Mouse (Mus musculus): Measurements from ENCODE around the gene Slc25a36.

Slc25a36 gene

DNA sequence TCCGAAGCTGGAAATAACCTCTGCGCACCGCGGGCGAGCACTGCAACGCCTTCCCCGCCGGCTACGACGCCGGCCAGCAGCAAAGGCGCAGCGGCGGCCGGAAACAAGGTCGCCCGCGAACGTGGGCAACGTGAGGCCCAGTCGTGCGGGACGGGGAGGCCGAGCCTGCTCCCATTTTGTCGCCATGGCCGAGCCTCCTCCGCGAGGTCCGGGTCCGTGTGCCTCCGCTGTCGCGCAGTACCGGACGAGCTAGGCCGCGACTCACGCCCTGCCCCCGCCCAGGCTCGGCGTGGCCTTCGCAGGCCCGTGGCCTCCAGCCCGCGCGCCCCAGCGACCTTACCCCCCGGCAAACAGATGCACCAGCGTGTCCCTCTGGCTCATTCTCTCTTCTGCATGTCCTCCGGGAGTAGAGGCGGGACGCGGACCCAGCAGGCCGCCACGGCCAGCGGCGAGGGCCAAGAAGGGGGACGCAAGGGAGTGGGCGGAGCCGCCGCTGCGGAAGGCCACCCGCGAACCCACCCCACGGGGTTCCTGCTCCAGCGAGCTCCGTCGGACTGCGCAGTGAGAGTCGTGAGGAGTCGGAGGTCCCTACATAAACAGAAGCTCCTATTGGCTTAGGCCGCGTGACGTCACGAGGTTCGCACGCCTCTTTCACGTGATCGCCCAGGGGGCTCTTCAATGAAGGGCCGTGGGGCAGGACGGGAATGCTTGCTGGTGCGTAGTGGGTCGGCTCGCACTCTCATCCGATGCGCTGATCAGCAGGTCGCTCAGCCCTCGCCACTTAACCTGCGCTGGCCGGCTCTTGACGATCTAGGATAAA, at the start of gene Slc25a36:
Slc25a36 (minus strand) TSS at position 587 of the 820 bp plus-strand sequence.
- peak; percentile 97 for DNase-seq (ENCODE audit: low spot score)

DNA sequence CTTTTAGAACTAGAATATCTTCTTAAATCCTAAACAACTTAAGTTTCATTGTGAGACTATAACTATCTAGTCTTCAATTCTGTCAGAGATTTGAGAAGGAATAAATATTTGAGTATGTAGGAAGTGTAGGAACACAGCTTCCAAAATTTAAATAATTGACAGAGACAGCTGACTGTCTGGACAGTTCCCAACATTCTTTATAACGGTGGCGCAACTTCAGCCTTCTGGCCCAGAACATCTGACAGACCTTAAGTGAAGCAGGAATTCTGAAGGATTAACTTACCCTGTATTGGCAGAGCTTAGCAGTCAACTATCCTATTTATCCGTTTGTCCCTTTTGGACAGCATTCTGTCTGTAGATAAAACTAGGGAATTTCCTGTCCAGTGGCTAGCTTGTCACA, 47.5 kb upstream of the Slc25a36 start:
- no peak for DNase-seq (ENCODE audit: low spot score)

DNA sequence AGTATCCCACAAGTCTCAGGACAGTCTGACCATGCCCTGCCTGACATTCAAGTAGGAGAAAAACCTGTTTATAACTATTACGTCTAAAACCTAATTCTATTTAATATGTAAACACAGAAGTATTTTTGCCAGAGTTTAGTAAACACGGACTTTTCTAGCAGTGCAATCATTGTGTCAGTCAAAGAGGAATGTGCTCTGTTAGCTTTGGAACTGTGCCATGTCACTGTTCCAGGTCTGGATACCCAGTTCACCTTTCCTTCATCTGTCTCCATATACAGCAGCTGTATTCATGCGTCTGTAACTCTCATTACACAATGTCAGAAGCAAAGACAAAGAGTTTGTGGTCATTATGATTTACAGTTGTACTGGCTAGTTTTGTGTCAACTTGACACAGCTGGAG, 45.0 kb upstream of the Slc25a36 start:
- no peak for DNase-seq (ENCODE audit: low spot score)

DNA sequence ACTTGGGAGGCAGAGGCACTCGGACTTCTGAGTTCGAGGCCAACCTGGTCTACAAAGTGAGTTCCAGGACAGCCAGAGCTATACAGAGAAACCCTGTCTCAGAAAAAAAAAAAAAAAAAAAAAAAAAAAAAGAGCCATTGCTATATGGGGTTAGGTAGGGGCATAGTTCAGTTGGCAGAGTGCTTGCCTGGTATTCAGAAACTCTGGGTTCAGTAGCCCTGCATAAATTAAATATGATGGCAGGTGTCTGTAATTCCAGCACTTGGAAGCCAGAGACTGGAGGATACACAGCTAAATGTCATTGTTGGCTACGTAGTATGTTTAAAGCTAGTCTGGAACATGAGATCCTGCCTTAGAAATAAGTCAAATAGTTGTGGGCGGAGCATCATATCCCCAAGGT, 44.0 kb upstream of the Slc25a36 start:
- no peak for DNase-seq (ENCODE audit: low spot score)

DNA sequence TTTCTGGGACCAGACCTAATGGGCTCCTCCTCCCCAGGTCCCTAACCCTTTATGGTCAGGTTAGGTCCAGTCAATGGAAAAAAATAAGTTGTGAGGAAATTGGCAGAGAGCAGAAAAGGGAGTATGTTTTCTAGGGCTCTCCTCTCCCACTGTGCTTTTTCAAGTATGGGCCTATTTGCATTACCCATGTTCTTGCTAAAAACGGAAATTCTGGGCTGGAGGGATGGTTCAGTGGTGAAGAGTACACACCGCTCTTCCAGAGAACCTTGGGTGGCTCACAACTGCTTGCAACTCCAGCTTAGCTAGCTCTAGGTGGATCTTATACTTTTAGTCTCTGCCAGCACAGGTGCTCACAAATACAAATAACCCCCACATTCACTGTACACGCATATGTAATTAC, 42.0 kb upstream of the Slc25a36 start:
- no peak for DNase-seq (ENCODE audit: low spot score)

DNA sequence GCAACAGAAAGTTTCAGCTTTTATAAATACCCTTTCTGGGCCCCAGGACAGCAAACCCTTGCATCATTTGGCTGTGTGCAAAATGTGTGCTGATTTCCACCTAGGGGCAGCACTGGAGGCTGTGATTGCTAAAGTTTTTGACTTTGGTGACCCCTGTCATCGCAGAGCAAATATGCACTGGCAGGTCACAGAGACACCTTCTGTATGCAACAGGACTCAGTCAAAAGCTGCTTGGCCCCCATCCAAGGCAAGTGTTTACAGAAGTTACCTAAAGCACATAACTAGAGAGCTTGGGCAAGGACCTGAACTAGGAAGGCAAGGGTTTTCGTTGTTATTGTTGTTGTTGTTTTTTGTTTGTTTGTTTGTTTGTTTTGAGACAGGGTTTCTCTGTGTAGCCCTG, 36.3 kb upstream of the Slc25a36 start:
- no peak for DNase-seq (ENCODE audit: low spot score)

DNA sequence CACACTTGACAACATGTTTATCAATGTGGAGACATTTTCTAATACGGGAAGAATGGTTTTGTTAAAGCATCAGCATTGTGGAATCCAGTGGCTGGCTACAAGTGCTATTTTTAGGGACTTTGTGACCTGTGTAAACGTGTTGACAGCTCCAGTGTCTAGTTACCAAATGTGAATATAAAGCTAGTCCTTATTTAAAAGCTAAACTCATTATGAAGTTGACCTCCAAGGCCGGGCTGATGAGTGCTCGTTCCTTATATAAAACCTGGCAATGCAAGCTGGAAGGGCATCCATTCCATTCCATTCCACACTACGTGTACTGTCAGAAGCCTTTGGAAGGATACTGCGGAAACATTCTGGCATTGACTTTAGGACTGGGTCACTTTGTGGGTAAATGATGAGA, 34.4 kb upstream of the Slc25a36 start:
- DNase-seq (ENCODE audit: low spot score), result no peak

DNA sequence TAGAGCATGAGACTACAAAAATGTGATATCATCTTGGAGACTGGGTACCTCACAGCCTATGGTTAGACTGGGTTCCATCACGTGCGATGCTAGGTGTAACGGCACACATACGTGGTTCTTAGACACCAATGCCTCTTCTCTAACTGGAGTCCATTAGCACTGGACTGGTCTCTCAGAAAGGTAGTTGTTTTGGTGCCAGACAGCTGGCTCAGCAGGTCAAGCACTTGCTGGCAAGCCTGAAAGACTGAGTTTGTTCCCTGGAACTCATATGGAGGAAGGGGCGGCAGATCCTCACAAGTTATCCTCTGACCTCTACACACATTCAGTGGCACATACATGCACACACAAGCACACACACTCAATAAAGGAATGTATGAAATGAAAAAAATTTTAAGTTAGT, 32.5 kb upstream of the Slc25a36 start:
- DNase-seq (ENCODE audit: low spot score), result no peak

DNA sequence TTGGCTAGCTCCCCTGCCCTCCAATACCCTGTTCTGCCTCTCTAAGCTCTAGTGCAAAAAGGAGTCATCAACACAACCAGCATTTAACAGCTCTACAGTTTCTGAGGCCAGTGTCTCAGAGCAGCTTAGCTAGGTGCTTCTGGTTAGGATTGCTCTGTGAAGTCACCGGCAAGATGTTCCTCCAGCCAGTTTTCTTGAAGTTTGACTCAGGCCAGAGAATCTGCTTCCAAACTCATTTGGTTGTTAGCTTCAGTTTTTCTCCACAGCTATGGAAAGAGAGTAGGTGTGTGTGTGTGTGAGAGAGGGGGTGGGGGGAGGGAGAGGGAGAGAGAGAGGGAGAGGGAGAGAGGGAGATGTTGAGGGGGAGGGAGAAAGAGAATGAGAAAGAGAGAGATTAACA, 31.6 kb upstream of the Slc25a36 start:
- DNase-seq (ENCODE audit: low spot score), result no peak

DNA sequence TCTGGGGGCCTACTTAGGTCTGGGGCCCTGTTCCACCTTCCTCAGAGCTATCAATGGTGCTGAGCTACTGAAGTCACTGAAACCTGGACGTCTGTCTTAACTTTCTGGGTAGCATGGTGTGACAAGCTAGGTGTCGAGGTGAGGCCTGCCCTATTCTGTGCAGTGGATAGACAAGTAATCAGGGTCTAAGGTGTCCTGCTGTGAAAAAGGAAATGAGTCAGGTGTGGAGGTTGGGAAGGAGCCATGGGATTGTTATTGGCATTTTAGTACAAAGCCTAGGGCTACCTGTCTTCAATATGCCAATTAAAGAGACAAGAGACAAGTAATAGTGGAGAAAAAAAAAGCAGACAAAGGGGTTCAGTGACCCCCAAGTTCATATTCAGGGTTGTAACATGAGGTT, 30.8 kb upstream of the Slc25a36 start:
- DNase-seq (ENCODE audit: low spot score), result no peak

DNA sequence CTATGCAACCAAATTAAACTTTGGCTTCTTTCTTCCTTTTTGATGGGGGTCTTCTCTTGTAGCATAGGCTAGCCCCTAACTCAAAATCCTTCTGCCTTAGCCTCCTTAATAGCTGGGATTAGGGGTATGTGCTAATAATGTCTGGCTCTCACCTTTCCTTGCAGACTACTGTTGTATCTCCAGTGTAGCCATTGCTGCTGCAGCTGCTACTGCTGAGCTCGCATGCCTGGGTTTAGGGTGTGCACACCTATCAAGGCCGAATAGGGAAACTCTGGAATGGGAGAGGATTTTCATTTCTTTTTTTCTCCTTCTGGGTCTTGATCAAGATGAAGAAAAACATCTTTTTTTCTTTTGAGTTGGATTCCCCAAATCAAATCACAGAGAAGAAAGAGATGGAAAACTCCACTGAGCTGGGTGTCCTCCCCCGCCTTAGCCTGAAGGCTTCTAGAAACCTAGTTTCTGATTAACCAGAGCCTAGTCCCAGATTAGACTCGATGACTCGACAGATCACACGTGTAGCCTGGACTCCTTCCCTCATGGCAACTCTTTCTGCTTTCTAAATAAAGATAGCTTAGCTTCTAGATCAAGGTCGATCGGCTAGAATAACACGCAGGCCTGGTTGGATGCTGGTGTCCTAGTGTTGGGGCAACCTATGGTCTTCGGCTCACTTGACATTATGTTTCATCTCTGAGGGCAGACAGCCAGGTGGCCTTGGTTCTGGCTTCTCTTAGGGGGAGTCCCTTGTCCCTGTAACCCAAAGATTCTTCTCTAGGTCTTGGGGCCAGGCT, 29.4 kb upstream of the Slc25a36 start:
- DNase-seq (ENCODE audit: low spot score), result no peak

DNA sequence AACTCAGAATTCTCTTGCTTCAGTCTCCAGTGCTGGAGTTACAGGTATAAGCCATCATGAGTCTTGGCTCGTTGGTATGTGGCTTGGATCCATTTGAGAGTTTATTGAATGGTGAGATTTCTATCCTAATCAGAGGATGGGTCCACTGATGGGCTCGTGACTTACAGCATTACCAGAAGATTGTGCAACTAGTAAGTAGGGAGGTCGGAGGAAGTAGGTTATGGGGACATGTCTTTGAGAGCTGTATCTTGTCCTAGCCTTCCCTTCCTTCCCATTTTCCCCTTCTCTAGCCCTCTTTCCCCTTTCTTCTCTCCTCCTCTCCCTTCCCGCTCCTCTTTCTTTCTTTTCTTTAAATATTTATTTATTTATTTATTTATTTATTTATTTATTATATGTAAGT, 26.7 kb upstream of the Slc25a36 start:
- DNase-seq (ENCODE audit: low spot score), result no peak

DNA sequence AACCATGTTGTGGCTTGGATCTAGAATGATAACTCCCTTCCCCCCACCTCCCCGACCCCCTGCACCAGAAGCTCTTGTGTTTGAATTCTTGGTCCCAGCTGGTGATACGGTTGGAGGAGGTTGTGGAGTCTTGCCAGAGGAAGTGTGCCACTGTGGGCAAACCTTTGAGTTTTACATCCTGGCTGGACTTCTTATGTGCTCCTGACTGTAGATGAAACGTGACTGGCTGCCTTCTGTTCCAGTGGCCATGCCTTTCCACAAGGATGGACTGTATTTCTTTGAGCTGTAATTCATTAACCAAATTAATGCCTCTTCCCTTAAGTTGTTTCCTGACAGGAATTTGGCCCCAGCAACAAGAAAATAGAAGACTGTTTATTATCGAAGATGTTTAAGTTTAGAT, 26.2 kb upstream of the Slc25a36 start:
- DNase-seq (ENCODE audit: low spot score), result no peak

DNA sequence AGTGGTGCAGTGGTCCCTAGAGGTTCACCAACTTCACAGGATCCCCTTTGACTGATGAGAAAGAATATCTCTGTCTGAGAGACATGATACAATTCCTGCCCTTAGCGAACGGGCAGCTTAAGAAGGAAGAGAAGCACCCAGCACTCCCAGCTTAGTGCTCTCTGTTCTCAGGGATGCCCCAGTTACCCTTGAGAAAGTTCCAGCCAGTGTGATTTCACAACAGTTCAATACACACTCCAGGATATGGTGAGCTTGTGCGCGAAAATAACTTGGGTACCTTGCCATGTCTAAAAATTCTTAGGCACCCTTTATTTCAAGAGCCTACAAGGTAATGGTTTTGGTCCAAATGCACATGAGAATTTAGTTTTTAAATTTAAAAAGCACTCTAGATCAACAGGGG, 24.9 kb upstream of the Slc25a36 start:
- DNase-seq (ENCODE audit: low spot score), result no peak

DNA sequence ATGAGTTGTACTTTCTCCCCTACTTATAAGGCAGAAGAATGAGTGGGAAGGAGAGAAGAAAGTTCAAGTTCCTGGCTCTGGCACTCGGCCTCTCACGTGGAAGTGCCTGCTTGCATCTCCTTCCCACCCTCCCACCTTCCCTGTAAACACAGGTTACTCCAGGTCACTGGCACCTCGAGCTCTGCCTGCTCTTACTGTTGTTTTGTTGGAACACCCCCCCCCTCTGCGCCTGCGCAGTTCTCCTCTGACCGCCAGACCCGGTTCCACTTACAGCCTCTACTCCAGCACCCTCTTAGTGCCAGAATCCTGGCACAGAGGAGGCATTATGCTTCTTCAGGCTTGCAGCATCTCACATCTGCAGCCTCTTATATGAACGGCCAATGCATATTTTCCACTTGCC, 22.2 kb upstream of the Slc25a36 start:
- no peak for DNase-seq (ENCODE audit: low spot score)

DNA sequence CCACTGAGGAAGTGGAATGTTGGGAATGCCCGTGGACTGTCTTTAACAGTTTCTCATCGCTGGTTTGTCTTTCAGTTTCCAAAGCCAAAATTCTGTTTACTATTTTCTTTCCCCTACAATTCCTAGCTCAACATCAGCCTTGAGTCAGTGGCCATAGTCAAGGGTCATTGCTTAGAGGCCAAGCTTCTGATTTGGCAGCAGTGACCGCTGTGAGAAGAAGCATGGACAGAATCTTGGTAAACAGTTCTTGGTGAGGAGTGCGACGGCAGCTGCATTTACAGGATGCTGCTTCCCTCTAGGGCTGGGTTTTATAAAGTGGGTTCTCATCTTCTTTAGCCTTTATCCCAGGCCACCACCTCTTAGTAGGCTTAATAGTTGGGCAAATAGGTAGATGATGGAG, 19.0 kb upstream of the Slc25a36 start:
- no peak for DNase-seq (ENCODE audit: low spot score)

DNA sequence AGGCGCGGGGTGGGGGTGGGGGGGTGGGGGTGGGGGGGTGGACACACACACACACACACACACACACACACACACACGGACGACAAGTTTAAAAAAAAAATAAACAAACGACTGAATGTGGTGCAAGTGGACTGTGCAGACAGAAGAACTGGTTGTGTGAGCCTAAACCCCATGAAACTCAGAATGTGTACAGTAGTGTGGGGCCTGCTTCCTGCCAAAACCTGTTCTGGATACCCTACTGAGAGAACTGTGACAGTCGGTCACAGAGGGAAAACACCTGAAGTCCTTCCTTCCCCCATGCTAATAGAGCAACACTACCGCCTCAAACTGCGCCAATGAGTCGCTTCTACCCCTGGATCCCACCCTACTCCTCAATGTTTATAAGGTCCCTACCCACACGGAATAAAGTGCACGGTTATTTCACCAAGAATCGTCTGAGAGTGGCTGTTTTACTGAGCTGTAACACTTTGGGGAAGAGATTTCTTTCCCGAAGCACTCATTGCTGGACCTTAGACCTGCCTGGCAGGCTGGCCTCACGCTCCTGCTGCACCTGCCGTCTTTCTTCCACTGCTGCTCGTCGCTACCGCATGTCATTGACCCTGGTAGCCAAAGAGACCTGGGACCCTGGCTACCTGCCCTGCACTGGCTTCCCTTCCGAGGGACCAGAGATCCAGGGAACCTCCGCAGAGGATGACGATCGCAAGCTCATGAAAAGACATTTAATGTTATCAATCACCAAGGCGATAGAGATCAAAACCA, 13.2 kb upstream of the Slc25a36 start:
- no peak for DNase-seq (ENCODE audit: low spot score)

DNA sequence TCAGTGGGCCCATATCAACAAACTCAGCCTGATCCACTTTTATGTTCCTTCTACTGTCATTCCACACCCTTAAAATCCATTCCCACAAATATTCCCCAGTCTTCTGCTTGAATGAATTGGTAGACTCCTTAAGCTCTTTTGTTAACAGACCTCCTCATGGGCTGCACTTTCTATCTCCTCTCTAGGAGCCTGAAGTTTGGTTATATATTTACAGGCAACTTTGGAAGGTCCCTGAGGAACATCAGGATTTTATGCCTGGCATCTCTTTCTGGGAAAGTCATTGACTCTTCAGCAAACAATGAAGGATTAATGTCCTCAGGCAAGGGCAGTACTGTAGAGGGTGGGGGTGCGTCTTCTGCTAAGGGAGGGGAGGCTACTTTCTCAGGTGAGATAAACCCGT, 10.5 kb upstream of the Slc25a36 start:
- no peak for DNase-seq (ENCODE audit: low spot score)

DNA sequence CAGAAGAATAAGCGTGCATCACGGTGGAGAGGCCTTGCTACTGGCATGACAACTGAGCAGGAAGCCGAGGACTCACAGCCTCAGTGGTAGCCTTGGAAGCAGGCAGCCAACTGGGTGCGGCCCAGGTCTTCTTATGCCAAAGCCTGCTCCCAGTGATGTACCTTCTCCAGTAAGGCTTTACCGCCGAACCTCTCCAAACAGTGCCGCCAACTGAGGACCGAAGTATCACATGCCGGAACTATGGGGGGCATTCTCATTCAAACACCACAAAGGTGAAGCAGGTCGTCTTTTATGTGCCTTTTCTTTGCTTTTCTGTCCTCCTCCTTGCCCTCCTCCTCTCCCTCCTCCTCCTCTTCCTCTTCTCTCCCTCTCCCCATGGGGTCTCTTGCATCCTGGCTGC, 3.3 kb upstream of the Slc25a36 start:
- DNase-seq (ENCODE audit: low spot score), result no peak

DNA sequence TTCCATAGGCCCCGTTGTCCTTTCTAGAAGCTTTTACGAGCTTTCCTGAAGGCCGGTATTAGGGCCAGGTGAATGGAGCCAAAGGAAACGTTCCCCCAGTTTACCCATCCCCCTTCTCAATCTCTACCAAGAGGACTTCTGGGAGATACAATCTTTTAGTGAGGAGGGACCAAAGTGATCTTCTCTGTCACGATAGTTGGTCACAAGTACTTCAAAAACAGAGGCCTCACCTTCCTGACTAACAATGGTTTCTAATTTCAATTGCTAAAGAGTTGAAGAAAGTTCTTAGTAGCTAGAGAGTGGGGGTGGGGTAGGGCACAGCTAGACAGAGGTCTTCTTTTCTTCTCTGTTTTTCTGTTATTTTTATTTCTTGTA, 2.6 kb upstream of the Slc25a36 start:
- no peak for DNase-seq (ENCODE audit: low spot score)

DNA sequence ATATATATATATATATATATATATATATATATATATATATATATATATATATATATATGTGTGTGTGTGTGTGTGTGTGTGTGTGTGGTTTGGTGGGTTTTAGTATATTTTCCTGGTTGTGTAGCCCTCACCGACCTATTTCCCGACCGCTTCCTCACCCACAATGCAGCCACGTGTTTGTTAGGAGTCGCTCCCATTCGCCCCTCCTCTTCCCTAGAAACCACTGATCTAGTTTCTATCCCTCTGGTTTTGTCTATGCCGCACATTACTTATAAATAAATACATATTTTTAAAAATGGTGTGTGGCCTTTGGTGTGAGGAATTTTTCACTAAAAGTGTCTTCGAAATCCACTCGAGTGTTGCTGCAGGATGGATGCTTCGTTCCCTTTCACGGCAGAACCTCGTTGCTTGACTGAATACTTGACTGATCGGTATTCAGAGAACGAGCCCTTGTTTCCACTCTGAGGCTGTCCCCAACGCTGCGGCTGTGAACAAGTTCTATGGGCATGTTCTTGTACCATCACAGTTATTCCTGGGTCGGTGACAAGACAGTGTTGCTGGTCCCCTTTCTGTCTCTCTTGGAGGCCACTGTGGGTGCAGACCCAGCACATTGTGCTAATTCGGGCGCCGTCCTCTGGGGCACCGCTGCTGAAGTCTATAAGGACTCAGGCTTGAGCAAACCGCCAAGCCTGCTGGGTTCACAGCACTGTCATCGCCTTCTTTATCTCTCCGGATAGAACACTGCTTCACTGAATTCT, 2.0 kb upstream of the Slc25a36 start:
- DNase-seq (ENCODE audit: low spot score), result no peak

DNA sequence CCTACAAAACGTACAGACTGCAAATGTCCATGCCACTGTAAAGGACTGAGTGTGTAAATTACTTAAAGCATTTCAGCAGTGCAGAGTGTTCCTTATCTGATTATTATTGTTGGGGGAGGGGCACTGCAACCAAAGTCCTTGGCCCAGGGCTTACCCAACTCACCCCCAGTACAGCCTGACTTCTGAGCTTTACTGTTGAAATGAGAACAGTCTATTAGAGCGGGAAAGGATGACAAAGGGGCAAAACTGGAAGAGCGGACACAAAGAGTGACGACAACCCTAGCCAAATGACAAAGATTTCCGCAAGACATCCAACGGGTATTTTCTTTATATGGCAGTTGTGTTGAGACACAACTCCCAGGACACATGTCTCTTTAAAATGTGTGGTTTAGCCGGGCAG, 1.3 kb upstream of the Slc25a36 start:
- no peak for DNase-seq (ENCODE audit: low spot score)

Measured in T-cell, adult 2 months (primary cell).